Mouse (Mus musculus): ENCODE data around the gene AI661453.

AI661453 gene

DNA sequence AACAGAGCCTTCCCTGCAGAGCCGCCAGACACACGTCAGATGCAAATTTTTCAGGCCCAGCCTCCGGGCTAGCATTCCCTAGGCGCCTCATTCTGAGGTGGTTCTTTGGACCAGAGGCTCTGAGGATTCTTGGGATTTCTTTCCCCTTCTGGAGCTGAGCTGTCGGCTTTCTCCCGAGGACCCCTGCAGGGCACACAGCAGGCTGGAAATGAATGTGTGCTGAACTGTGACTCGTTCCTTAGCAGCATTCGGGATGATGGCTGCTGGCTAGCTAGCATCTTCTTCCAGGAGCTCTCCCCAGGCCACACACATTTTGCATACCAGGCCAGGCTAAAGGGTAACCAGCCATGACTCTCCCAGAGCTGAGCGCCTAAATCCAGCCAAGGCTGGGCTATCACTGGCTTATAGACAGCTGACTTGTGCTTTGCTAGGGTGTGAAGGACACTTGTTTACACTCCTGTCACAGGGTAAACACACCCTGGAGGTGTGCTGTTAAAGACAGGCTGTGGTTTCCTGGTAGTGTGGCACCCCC is 4.0 kb downstream of the AI661453 start:
- no peak for DNase-seq (ENCODE audit: low spot score in 2 of 2)

DNA sequence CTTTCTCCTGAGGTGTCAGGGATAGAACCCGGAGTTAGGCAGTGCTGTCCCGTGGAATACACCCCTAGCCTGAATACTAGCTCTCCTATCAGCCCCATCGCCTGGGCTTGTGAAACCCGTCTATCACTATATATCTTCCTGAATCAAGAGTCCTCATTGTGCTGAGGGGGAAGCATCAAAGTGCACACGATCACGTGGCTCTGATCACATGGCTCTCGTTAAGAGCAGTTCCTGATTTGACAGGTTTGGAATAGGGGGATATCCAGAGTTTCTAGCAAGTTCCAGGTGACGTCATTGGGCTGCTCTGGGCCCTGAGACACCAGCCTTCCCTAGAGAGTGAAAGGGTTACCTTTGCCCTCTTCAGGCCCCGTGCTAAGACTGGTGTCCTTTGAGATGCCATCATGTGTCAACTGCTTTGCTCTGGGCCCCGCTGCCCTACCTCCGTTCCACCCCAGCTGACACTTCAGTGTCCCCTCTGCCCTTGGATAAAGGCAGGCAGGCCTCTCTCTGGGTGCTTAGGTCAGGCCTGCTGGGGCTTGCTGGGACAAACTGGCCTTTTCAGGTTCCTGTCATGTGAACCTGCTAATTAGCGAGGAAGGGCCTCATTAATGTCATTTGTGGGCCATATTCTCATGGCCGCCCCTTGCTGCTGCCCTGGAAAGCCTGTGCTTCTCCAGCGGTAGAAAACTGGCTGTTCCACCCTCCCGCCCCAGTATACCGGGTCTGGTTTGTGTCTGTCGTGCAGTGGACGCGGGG is 5.1 kb downstream of the AI661453 start:
- no peak for DNase-seq (ENCODE audit: low spot score in 2 of 2)

DNA sequence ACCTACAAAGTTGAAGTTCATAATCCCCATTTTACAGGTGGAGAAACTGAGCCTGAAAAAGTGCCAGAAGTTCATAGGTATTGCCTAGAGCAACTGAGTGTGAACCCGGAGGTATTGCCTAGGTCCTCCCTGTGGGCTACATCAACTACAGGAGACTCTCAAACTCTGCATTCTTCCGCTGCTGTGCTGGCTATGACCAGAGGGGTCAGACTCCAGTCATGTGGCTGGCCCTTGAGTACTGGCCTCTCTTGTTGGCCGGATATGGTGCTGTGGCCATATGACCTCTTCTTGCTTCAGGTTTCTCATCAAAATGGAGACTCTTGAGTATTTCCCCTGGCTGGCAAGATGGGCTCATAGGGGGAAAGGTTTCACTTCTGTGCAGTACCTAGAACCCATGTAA is 5.9 kb downstream of the AI661453 start:
- DNase-seq (ENCODE audit: low spot score in 2 of 2): no peak

GRCm38 (mm10) chr17:47444113-47444512 is 7.7 kb downstream of the AI661453 start:
- no peak for DNase-seq (ENCODE audit: low spot score in 2 of 2)

GRCm38 (mm10) chr17:47445518-47445917 is 9.1 kb downstream of the AI661453 start:
- no peak for DNase-seq (ENCODE audit: low spot score in 2 of 2)

- no peak for DNase-seq (ENCODE audit: low spot score in 2 of 2)
These were observed 9.6 kb downstream of the AI661453 start for GRCm38 (mm10) chr17:47446025-47446424.

- DNase-seq (ENCODE audit: low spot score in 2 of 2): no peak
These were observed 10.1 kb downstream of the AI661453 start for GRCm38 (mm10) chr17:47446561-47446960.

- no peak for DNase-seq (ENCODE audit: low spot score in 2 of 2)
These were observed 12.3 kb downstream of the AI661453 start for GRCm38 (mm10) chr17:47448523-47449372.

DNA sequence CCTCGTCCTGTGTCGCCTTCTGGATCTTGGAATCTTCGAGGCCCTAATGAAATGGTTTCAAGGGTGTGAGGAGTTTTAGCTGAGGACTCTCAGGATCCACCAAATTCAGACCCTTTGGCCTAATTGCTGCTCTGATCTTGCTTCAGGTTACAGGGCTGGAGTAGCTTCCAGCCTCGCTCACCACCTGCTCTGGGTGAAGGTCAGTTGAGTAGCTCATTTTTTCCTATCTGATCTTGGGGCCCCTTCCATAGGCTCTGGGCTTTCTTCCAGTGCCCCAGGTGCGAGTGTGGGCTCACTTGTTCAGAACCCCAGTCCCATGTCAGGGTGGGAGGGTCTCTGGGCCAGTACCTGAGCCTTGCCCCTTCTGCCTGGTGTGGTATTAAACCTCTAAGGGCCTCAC is 13.0 kb downstream of the AI661453 start:
- DNase-seq (ENCODE audit: low spot score in 2 of 2): no peak

- DNase-seq (ENCODE audit: low spot score in 2 of 2): no peak
These were observed 13.8 kb downstream of the AI661453 start for GRCm38 (mm10) chr17:47450239-47450638.

DNA sequence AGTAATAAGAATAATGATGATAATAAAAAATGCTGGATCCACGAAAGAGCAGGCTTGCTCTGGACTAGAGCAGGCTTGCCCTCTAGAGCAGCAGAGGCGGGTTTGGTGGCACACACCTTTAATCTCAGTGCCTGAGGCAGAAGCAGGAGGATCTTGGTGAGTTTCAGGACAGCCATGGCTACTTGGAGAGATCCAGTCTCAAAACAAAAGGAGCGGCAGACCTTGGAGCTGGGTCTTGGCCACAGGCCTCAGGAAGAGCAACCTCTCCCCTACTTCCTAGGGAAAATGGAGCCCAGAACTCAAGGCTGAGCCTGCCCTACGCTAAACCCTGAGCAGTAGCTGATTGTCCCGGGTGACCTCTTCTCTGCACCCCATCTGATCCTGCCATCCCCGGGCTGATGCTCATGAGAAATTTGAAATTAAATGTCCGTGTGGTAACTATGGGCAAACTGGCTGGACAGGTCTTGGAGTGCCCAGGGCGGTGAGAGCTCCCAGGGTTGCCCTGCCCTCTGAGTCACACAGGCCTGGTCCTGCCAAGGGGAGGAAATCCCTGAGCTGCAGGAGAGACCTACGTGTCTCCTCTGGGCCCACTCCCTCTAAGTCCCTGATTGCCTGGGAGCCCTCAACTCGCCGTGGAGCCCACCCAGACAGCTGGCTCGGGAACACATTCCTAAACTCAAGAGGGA is 14.6 kb downstream of the AI661453 start:
- DNase-seq (ENCODE audit: low spot score in 2 of 2): no peak

GRCm38 (mm10) chr17:47452886-47453285 is 16.5 kb downstream of the AI661453 start:
- no peak for DNase-seq (ENCODE audit: low spot score in 2 of 2)

DNA sequence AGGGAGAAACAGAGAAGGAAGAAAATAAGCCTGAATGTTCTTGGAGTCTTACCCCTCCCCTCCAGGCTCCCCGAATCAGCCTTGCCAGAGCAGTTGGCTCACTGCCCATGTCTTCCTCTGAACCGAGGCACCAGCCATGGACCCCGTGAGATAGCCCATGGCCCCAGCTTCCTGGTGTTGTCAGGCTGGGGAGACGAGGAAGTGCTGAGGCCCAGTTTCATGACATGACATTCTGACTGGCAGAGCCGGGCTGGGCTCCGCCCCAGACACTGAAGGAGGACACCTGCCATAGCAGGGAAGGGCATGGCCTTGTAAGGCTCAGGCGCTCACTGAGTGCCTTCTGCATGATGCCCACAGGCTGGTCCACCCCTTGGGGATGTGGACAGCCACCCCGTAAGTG is 18.3 kb downstream of the AI661453 start:
- DNase-seq (ENCODE audit: low spot score in 2 of 2): no peak

GRCm38 (mm10) chr17:47458310-47458709 is 21.9 kb downstream of the AI661453 start:
- DNase-seq (ENCODE audit: low spot score in 2 of 2): no peak

DNA sequence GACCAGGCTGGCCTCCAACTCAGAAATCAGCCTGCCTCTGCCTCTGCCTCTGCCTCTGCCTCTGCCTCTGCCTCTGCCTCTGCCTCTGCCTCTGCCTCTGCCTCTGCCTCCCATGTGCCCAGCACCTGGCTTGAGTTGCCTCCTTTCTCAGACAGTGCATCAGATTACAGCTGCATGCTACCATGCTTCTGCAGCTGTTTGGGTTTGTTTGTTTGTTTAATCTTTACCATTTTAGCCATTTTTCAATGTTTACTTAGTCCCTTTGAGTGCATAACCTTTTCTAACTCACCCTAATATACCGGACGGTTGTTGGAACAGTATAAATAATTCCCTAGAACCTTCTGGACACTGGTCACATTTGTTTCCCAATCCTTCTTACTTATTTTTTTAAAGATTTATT is 22.5 kb downstream of the AI661453 start:
- no peak for DNase-seq (ENCODE audit: low spot score in 2 of 2)

GRCm38 (mm10) chr17:47459341-47459919 is 23.0 kb downstream of the AI661453 start:
- no peak for DNase-seq (ENCODE audit: low spot score in 2 of 2)

DNA sequence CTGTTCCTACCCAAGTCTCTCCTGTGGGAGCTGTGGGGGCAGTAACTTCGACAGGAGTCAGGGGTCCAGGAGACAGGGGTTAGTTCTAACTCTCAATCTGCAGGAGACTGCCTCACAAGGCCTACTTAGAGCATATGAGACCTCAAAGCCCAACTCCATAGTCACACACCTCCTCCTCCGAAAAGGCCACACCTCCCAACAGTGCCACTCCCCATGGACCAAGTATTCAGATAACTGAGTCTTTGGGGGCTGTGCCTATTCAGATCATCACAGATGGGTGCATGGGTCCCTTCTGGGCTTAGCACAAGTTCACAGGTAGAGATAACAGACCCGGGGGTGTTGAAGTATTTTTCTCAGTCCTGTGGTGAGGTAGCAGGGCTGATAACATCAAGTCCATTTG is 25.3 kb downstream of the AI661453 start:
- no peak for DNase-seq (ENCODE audit: low spot score in 2 of 2)

- DNase-seq (ENCODE audit: low spot score in 2 of 2): no peak
These were observed 25.8 kb downstream of the AI661453 start for GRCm38 (mm10) chr17:47462209-47462608.

DNA sequence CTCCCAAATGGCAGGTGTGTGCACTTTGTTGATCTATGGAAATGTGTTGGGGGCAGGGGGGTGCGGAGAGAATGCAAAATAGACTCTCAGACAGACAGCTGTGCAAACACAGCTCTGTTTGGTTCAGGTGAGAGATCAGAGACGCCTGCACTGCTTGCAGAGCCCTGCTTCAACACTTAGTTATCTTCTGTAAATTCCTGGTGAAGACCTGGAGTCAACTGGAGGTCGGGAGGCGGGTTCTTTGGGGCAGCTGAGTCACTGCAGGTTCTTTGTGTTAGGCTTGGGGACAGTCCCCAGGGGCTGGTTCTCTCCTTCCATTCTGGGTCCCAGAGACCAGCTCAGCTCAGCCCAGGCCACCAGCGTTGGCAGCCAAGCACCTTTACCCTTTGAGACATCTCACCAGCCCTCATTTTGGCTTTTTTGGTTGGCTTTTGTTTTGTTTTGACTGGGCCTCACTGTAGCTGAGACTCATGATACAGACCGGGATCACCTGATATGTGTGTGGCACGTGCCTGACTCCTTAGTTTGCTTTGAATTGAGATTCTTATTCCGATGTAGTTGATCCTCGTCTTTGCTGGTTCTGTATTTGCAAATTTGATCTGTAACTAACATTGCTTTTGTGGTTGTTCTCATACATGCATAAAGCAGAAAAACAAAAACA is 26.4 kb downstream of the AI661453 start:
- DNase-seq (ENCODE audit: low spot score in 2 of 2): no peak

GRCm38 (mm10) chr17:47464248-47464965 is 28.0 kb downstream of the AI661453 start:
- no peak for DNase-seq (ENCODE audit: low spot score in 2 of 2)

DNA sequence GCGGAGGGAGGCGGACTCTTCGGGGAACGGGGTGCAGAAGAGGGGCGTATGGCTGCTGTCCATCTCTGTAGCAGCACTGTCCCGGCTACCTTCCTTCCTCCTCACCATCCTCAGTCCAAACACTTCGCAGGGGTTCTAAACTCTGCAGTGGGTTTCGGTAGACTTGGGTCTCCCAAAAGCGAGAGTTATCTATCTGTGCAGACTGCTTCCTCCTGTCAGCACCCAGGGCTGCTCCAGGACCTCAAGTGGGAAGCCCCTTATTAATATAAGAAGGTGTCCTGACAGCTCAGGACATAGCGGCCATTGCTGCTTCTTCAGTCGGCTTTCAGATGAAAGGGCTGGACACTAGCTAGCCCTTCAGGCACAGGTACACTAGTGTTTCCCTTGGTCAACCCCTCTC is 28.6 kb downstream of the AI661453 start:
- DNase-seq (ENCODE audit: low spot score in 2 of 2): no peak

Data from right cerebral cortex, adult 2 months (tissue).